Mouse (Mus musculus): ENCODE data around the gene Cers1. TPM values are rescaled to one million over a fixed set of nuclear protein-coding genes. Genes with fewer than 3 reads are reported as not detected.

Gene Cers1
- total and polyA plus RNA-seq, 3 experiments, result 0.13 TPM; not detected in 2

DNA sequence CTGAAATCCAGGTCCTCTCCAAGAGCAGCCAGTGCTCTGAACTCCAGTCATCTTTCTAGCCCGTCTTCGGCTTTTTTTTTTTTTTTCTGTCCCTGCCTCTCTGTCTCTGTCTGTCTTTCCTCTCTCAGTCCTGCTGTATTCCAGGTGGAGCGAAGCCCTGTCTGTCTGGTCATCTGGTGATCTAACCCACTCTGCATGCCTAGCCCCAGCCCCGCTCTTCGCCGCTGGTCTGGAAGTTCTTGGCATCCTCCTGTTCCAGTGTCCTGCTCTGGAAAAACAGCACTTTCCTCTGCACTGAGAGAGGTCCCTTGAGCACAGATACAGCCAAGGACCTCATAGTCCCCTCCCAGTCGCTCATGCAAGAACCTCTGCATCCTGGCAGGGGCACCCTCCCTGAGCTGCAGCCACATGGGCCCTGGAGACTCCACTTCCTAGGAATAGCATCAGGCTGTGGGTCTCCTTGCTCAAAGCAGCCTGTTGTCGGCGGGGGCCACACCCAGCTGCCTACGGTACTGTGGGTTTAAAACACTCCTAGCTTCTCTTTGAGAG, 46.0 kb downstream of the Cers1 start:
- H3K4me1 ChIP-seq (ENCODE audit: control insufficient read depth in 1 of 2, insufficient read depth in 2 of 2), result peaks cover 0 to 2% of the 10 kb centered on the region in 2 experiments; a peak in 1 of 4 replicates
- no peak overlapping the region for H3K9ac ChIP-seq (ENCODE audit: insufficient read depth, low read depth)
- dilution Hi-C loops (cut with MboI; ENCODE audit: extremely low pct_ligation_motif_present, extremely low pct_unique_long_range_greater_than_20kb, low sequenced_read_pairs), result no loop called here

DNA sequence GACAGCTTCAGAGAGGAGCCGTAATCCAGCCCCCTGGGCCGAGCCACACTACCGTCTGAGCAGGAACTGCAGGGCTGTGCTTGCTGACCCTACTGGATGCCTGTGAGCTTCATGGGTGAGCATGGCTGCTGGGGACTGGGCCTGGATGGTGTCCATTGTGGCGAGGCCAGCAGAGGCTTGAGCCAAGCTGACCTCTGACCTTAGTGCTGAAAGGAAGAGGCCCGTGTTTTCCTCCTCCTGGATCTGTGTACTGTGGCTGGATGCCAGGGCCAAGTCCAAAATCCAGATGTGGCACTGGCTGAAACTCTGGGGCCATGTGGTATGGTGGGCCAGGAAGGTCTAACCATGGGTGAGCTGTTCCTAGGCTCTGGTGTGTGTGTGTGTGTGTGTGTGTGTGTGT, 48.5 kb downstream of the Cers1 start:
- dilution Hi-C loops (cut with MboI; ENCODE audit: extremely low pct_ligation_motif_present, extremely low pct_unique_long_range_greater_than_20kb, low sequenced_read_pairs) (no loop called here), in situ Hi-C loops (cut with MboI; ENCODE audit: low pct_ligation_motif_present, low pct_unique_long_range_greater_than_20kb, low sequenced_read_pairs) (no loop called here)
- Histone ChIP-seq H3K4me2 (ENCODE audit: insufficient read depth, low read depth, poor library complexity, severe bottlenecking) (no peak overlapping the region), H3K27me3 (replicated peaks) (peaks cover 9% of the 10 kb centered on the region), H3K36me3 (replicated peaks in 1 of 2; ENCODE audit: control insufficient read depth in 1 of 2, insufficient read depth in 1 of 2, low read length in 1 of 2) (no peaks in the 10 kb centered on the region), H3K4me3 (replicated peaks in 1 of 3; ENCODE audit: low read depth in 2 of 3, low read length in 2 of 3, poor library complexity in 1 of 3) (no peak overlapping the region), H3K4me1 (ENCODE audit: control insufficient read depth in 1 of 2, insufficient read depth in 2 of 2) (peaks cover 0 to 2% of the 10 kb centered on the region in 2 experiments; a peak in 1 of 4 replicates), H3K79me2 (replicated peaks; ENCODE audit: control insufficient read depth, extremely low read depth, insufficient read depth, poor library complexity, severe bottlenecking) (no peaks in the 10 kb centered on the region), H3K27ac (ENCODE audit: insufficient read depth, low read depth) (no peak overlapping the region), H3K9me3 (replicated peaks; ENCODE audit: low read length) (peaks cover 4% of the 10 kb centered on the region), H3K9ac (ENCODE audit: insufficient read depth, low read depth) (no peak overlapping the region)
- no peak for TF ChIP-seq UBTF (IDR thresholded peaks at IDR 0.05; ENCODE audit: low read depth, low read length)
- no peak for TF ChIP-seq JUND (conservative IDR thresholded peaks at IDR 0.05; ENCODE audit: low read depth, low read length)
- no peak for TF ChIP-seq RAD21 (IDR thresholded peaks at IDR 0.05; ENCODE audit: low read depth, low read length)
- no peak for TF ChIP-seq TCF12 (IDR thresholded peaks at IDR 0.05; ENCODE audit: low read depth, low read length)
- no peak for TF ChIP-seq ZC3H11A (IDR thresholded peaks at IDR 0.05; ENCODE audit: low read depth, low read length)
- no peak for DNase-seq (ENCODE audit: extremely low read depth)

More for the DNA sequence above, 46.0 kb downstream of the Cers1 start:
- Histone ChIP-seq H3K27ac (ENCODE audit: insufficient read depth, low read depth) (no peak overlapping the region), H3K27me3 (replicated peaks) (peaks cover 9% of the 10 kb centered on the region), H3K36me3 (replicated peaks in 1 of 2; ENCODE audit: control insufficient read depth in 1 of 2, insufficient read depth in 1 of 2, low read length in 1 of 2) (no peaks in the 10 kb centered on the region), H3K4me3 (replicated peaks in 1 of 3; ENCODE audit: low read depth in 2 of 3, low read length in 2 of 3, poor library complexity in 1 of 3) (no peak overlapping the region), H3K9me3 (replicated peaks; ENCODE audit: low read length) (peaks cover 4% of the 10 kb centered on the region), H3K4me2 (ENCODE audit: insufficient read depth, low read depth, poor library complexity, severe bottlenecking) (no peak overlapping the region), H3K79me2 (replicated peaks; ENCODE audit: control insufficient read depth, extremely low read depth, insufficient read depth, poor library complexity, severe bottlenecking) (no peaks in the 10 kb centered on the region)
- TF ChIP-seq MEF2A (IDR thresholded peaks at IDR 0.05; ENCODE audit: borderline replicate concordance, low read depth, low read length) (no peak), SIN3A (IDR thresholded peaks at IDR 0.05; ENCODE audit: low read length) (no peak), USF2 (conservative IDR thresholded peaks at IDR 0.05; ENCODE audit: low read depth, low read length) (no peak), MAZ (IDR thresholded peaks at IDR 0.05; ENCODE audit: low read depth, low read length) (no peak), POLR2AphosphoS2 (IDR thresholded peaks at IDR 0.05; ENCODE audit: low read depth, low read length) (no peak), JUND (conservative IDR thresholded peaks at IDR 0.05; ENCODE audit: low read depth, low read length) (no peak), MYC (IDR thresholded peaks at IDR 0.05; ENCODE audit: low read depth, low read length) (no peak), CTCF (conservative IDR thresholded peaks at IDR 0.05 in 1 of 2, IDR thresholded peaks at IDR 0.05 in 1 of 2; ENCODE audit: low read depth in 2 of 2, low read length in 2 of 2) (no peak), MAFK (IDR thresholded peaks at IDR 0.05; ENCODE audit: insufficient replicate concordance, low read length) (no peak), IRF4 (IDR thresholded peaks at IDR 0.05; ENCODE audit: low read depth, low read length) (no peak), ELF1 (IDR thresholded peaks at IDR 0.05; ENCODE audit: low read depth, low read length) (no peak), NRF1 (IDR thresholded peaks at IDR 0.05; ENCODE audit: low read depth, low read length) (no peak), CHD1 (IDR thresholded peaks at IDR 0.05; ENCODE audit: low read depth, low read length) (no peak), SMC3 (IDR thresholded peaks at IDR 0.05; ENCODE audit: low read depth, low read length) (no peak), ZKSCAN1 (IDR thresholded peaks at IDR 0.05; ENCODE audit: borderline replicate concordance, low read depth, low read length) (no peak), ZMIZ1 (IDR thresholded peaks at IDR 0.05; ENCODE audit: low read depth, low read length) (no peak), POLR2A (IDR thresholded peaks at IDR 0.05; ENCODE audit: low read depth, low read length) (no peak), E2F4 (IDR thresholded peaks at IDR 0.05; ENCODE audit: insufficient replicate concordance, low read depth, low read length) (no peak), RAD21 (IDR thresholded peaks at IDR 0.05; ENCODE audit: low read depth, low read length) (no peak)
- DNase-seq (ENCODE audit: extremely low read depth), result no peak
- in situ Hi-C loops (cut with MboI; ENCODE audit: low pct_ligation_motif_present, low pct_unique_long_range_greater_than_20kb, low sequenced_read_pairs), result no loop called here
